In genomic region chr1:74948784-74949665, GRCm38 (mm10) we compare ENCODE assay signal across 8 mouse cellular contexts. TPM values are rescaled to one million over a fixed set of nuclear protein-coding genes. Genes with fewer than 3 reads are reported as not detected.
DNase-seq lines count a peak whose midpoint lies in the region; ATAC-seq and TF ChIP-seq lines count a peak whose summit lies in the region.
"Had no signal": no experiment of that assay in that cellular context is flagged by ENCODE, and none has a peak within 500 bp of the region (broad histone marks: within the 10 kb centered on the region; RNA-seq: fewer than 3 reads in every experiment).

No protein-coding gene starts in this region.

- peaks cover 11% of the 10 kb centered on the region; the same call in 1 of the 2 replicates for H3K27me3 ChIP-seq in cerebellum, adult 2 months (ENCODE audit: control insufficient read depth, insufficient read depth, low read length)
- peaks cover 93% of the 10 kb centered on the region for H3K27me3 ChIP-seq in hindbrain, embryonic 15.5 days

- 9% methylated on average over 20 of the region's 20 CpGs for WGBS in cerebellum, adult 2 months
- 3% methylated on average over 20 of the region's 20 CpGs for WGBS in hindbrain, embryonic 15.5 days

- intact Hi-C loops in left cerebral cortex, adult 2 months (cut with DNase I): loop anchor here (1.0 kb wide), 1 partner anchor 68 kb away; no protein-coding TSS in a partner anchor

- no peaks in the 10 kb centered on the region for H3K9me3 ChIP-seq in hindbrain, embryonic 15.5 days

- ATAC-seq in hindbrain, embryonic 15.5 days (ENCODE audit: low FRiP score, low read depth): peak; percentile 71; the same call in 1 of the 2 replicates
- ATAC-seq in megakaryocyte, adult 5-6 weeks (ENCODE audit: poor library complexity, severe bottlenecking): peak; percentile 73

- peak; percentile 95 for TF ChIP-seq CTCF in cerebellum, adult 2 months (IDR thresholded peaks at IDR 0.05; ENCODE audit: borderline replicate concordance, insufficient read depth, low read depth, low read length)
- TF ChIP-seq CTCF in left cerebral cortex, adult 2 months (IDR thresholded peaks at IDR 0.05): peak; percentile 83

- peak; percentile 24 for DNase-seq in T-cell, adult 2 months (ENCODE audit: low spot score)
- peak; percentile 68 to 77 for DNase-seq in cerebellum, adult 2 months
- peak; percentile 48 to 52 for DNase-seq in frontal cortex, postnatal 25 days (ENCODE audit: low spot score in 2 of 2)
- DNase-seq in left cerebral cortex, adult 2 months (ENCODE audit: extremely low spot score in 1 of 2, low spot score in 2 of 2): peak; percentile 45 to 64
- peak; percentile 65 for DNase-seq in right cerebral cortex, postnatal 4 days

- peaks cover 5% of the 10 kb centered on the region for H3K4me1 ChIP-seq in cerebellum, adult 2 months (ENCODE audit: control insufficient read depth, insufficient read depth, low read length)
- peaks cover 44% of the 10 kb centered on the region for H3K4me1 ChIP-seq in hindbrain, embryonic 15.5 days (replicated peaks)

- H3K4me2 ChIP-seq in hindbrain, embryonic 15.5 days: peak overlapping the region; percentile 68

- peak overlapping the region; percentile 13 for H3K4me3 ChIP-seq in cerebellum, adult 2 months (replicated peaks; ENCODE audit: insufficient read depth, low read depth, low read length)
- 0 out of 2 replicates have a peak overlapping the region, but pooled peaks have one; percentile 9 for H3K4me3 ChIP-seq in hindbrain, embryonic 15.5 days
- H3K4me3 ChIP-seq in left cerebral cortex, adult 2 months: no peak overlapping the region

- no peak overlapping the region for H3K27ac ChIP-seq in cerebellum, adult 2 months (ENCODE audit: insufficient read depth, low read length)
- no peak overlapping the region for H3K27ac ChIP-seq in hindbrain, embryonic 15.5 days (replicated peaks)
- no peak overlapping the region for H3K27ac ChIP-seq in left cerebral cortex, adult 2 months

- TF ChIP-seq POLR2A in cerebellum, adult 2 months (IDR thresholded peaks at IDR 0.05; ENCODE audit: borderline replicate concordance, insufficient read depth, low read length): no peak

- no peak overlapping the region for H3K9ac ChIP-seq in hindbrain, embryonic 15.5 days

- H3K36me3 ChIP-seq in hindbrain, embryonic 15.5 days: no peaks in the 10 kb centered on the region

RNA-seq across cellular contexts. Expression of gene Ihh, which starts 2.4 kb away (rescaled TPM):
- polyA plus RNA-seq in cerebellum, adult 2 months (2012; rRNA removed): 0.33 and 0.49 TPM in 2 replicates
- polyA plus RNA-seq in hindbrain, embryonic 15.5 days (2015; fragmentation: Nextera tagmentation; extraction: Ambion mirVana): 0.16 and 0.26 TPM in 2 replicates
- under 1 TPM; 0.45 to 0.72 TPM for total RNA-seq in left cerebral cortex, adult 2 months (2021)
- 0.11 TPM in 1 of 2 replicates, not detected in the other for total RNA-seq in megakaryocyte, adult 5-6 weeks (2015)
- total RNA-seq in megakaryocyte, adult 5-6 weeks (2017): not detected in 2 replicates

RNA-seq across cellular contexts. Expression of gene Cfap65, which starts 13.6 kb away (rescaled TPM):
- 2.6 and 3.7 TPM in 2 replicates for polyA plus RNA-seq in cerebellum, adult 2 months (2012; rRNA removed)
- polyA plus RNA-seq in hindbrain, embryonic 15.5 days (2015; fragmentation: Nextera tagmentation; extraction: Ambion mirVana): 0.83 and 1.2 TPM in 2 replicates
- 1 to 10 TPM; 3.0 to 3.5 TPM for total RNA-seq in left cerebral cortex, adult 2 months (2021)
- not detected in 2 replicates for total RNA-seq in megakaryocyte, adult 5-6 weeks (2015)
- total RNA-seq in megakaryocyte, adult 5-6 weeks (2017): not detected in 2 replicates

RNA-seq across cellular contexts. Expression of gene Cryba2, which starts 56.1 kb away (rescaled TPM):
- polyA plus RNA-seq in cerebellum, adult 2 months (2012; rRNA removed): 1.7 and 3.3 TPM in 2 replicates
- 1.8 and 2.9 TPM in 2 replicates for polyA plus RNA-seq in hindbrain, embryonic 15.5 days (2015; fragmentation: Nextera tagmentation; extraction: Ambion mirVana)
- total RNA-seq in left cerebral cortex, adult 2 months (2021): not detected
- not detected in 2 replicates for total RNA-seq in megakaryocyte, adult 5-6 weeks (2015)
- total RNA-seq in megakaryocyte, adult 5-6 weeks (2017): not detected in 2 replicates
- total RNA-seq: left cerebral cortex, postnatal 10 days had no signal
